Mouse (Mus musculus): ENCODE measurements around the gene Klhl11. TPM values are rescaled to one million over a fixed set of nuclear protein-coding genes. Genes with fewer than 3 reads are reported as not detected.

The Klhl11 gene
- polyA plus RNA-seq, 1 experiment, result 6.1 TPM

GRCm38 (mm10) chr11:100414914-100415822 is 57.4 kb downstream of the Klhl11 start, which contains the start of gene Fkbp10:
TSS of gene Fkbp10 (plus strand) at chr11:100415697.
- Histone ChIP-seq H3K4me1 (ENCODE audit: control insufficient read depth, insufficient read depth, low read length) (no peaks in the 10 kb centered on the region), H3K4me3 (ENCODE audit: insufficient read depth, low read length) (peak within 1 kb of the TSS; percentile 56), H3K27ac (ENCODE audit: insufficient read depth, low read depth, low read length) (no peak within 1 kb of the TSS)
- TF ChIP-seq POLR2A (IDR thresholded peaks at IDR 0.05; ENCODE audit: borderline replicate concordance, low read depth, low read length), result no peak
- no peak for TF ChIP-seq CTCF (IDR thresholded peaks at IDR 0.05; ENCODE audit: low read depth, low read length)

DNA sequence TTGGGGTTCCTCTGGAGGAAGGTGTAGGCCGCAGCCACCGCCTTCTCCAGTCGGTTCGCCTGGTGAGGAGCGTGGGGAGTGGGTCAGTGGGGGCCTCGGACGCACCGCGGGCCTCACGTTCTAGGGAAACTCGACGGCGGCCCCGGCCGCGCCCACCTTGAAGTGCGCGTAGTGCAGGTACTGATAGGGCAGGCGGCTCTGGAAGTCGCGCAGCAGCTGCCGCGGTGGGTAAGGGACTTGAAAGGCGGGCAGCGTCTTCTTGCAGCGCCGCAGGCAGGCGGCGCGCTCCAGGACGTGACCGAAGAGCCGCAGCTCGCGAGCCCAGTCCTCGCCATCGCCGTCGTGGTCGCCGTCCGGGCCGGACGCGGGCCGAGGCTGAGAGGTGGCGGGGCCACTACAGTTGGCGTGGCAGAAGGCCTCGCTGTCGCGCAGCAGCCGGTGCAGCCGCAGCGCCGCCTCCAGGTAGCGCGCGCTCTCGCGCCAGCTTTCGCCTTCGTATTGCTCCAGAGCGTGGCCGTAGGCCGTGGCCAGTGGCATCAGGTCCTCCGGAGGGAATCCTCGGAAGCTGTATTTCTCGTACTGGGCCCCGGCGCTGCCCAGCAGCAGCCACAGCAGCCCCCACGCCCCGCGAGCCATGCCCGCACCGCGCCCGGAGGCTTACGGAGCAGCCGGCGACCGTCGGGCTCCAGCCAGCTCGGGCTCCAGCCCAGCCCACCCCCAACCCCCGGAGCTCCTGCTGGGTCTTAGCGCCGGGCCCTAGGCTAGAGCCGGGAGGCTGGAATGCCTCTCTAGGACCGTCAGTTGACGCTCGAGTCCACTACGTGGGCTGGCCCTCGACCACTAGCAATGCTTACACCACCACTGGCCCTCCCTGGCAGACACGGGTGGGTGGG is 58.3 kb downstream of the Klhl11 start, which contains the start of gene P3h4:
P3h4 (minus strand) TSS at position 816 of the 893 bp plus-strand sequence.
- TF ChIP-seq CTCF (IDR thresholded peaks at IDR 0.05; ENCODE audit: low read depth, low read length), result no peak
- TF ChIP-seq POLR2A (IDR thresholded peaks at IDR 0.05; ENCODE audit: borderline replicate concordance, low read depth, low read length), result no peak
- Histone ChIP-seq H3K27ac (ENCODE audit: insufficient read depth, low read depth, low read length) (no peak within 1 kb of the TSS), H3K4me3 (ENCODE audit: insufficient read depth, low read length) (peak within 1 kb of the TSS; percentile 56), H3K4me1 (ENCODE audit: control insufficient read depth, insufficient read depth, low read length) (no peaks in the 10 kb centered on the region)

GRCm38 (mm10) chr11:100413541-100413940 is 59.0 kb downstream of the Klhl11 start:
- H3K27ac ChIP-seq (ENCODE audit: insufficient read depth, low read depth, low read length), result no peak overlapping the region
- H3K4me3 ChIP-seq (ENCODE audit: insufficient read depth, low read length), result no peak overlapping the region
- no peaks in the 10 kb centered on the region for H3K4me1 ChIP-seq (ENCODE audit: control insufficient read depth, insufficient read depth, low read length)
- TF ChIP-seq CTCF (IDR thresholded peaks at IDR 0.05; ENCODE audit: low read depth, low read length) (no peak), POLR2A (IDR thresholded peaks at IDR 0.05; ENCODE audit: borderline replicate concordance, low read depth, low read length) (no peak)

Other genes starting within 250 kb of the Klhl11 start
- gene Krt16, start 223.8 kb downstream of the Klhl11 start, polyA plus RNA-seq (2012; ENCODE audit: insufficient read depth, insufficient read length, missing spikeins), result not detected in 2 replicates
- gene Krt17, start 211.7 kb downstream of the Klhl11 start, polyA plus RNA-seq (2012; ENCODE audit: insufficient read depth, insufficient read length, missing spikeins), result not detected in 2 replicates
- not detected in 2 replicates for gene Krt42, start 202.9 kb downstream of the Klhl11 start, polyA plus RNA-seq (2012; ENCODE audit: insufficient read depth, insufficient read length, missing spikeins)
- gene Eif1, start 152.9 kb downstream of the Klhl11 start, polyA plus RNA-seq (2012; ENCODE audit: insufficient read depth, insufficient read length, missing spikeins), result 922 and 1,042 TPM in 2 replicates
- gene Gast, start 138.3 kb downstream of the Klhl11 start, polyA plus RNA-seq (2012; ENCODE audit: insufficient read depth, insufficient read length, missing spikeins), result not detected in 2 replicates
- 0.68 and 1.2 TPM in 2 replicates for gene Hap1, start 116.6 kb downstream of the Klhl11 start, polyA plus RNA-seq (2012; ENCODE audit: insufficient read depth, insufficient read length, missing spikeins)
- 7.3 and 15.0 TPM in 2 replicates for gene Jup, start 75.0 kb downstream of the Klhl11 start, polyA plus RNA-seq (2012; ENCODE audit: insufficient read depth, insufficient read length, missing spikeins)
- 0.67 TPM in 1 of 2 replicates, not detected in the other for gene P3h4, start 57.9 kb downstream of the Klhl11 start, polyA plus RNA-seq (2012; ENCODE audit: insufficient read depth, insufficient read length, missing spikeins)
- gene Fkbp10, start 57.0 kb downstream of the Klhl11 start, polyA plus RNA-seq (2012; ENCODE audit: insufficient read depth, insufficient read length, missing spikeins), result 1.3 and 1.6 TPM in 2 replicates
- gene Nt5c3b, start 30.9 kb downstream of the Klhl11 start, polyA plus RNA-seq (2012; ENCODE audit: insufficient read depth, insufficient read length, missing spikeins), result 13.0 and 17.6 TPM in 2 replicates
- gene Klhl10, start 30.8 kb downstream of the Klhl11 start, polyA plus RNA-seq (2012; ENCODE audit: insufficient read depth, insufficient read length, missing spikeins), result not detected in 2 replicates
- 51.4 and 62.3 TPM in 2 replicates for gene Acly, start 55.3 kb upstream of the Klhl11 start, polyA plus RNA-seq (2012; ENCODE audit: insufficient read depth, insufficient read length, missing spikeins)
- 0.19 and 0.34 TPM in 2 replicates for gene Ttc25, start 72.9 kb upstream of the Klhl11 start, polyA plus RNA-seq (2012; ENCODE audit: insufficient read depth, insufficient read length, missing spikeins)
- gene Cnp, start 102.2 kb upstream of the Klhl11 start, polyA plus RNA-seq (2012; ENCODE audit: insufficient read depth, insufficient read length, missing spikeins), result 40.3 and 41.2 TPM in 2 replicates
- 46.6 and 52.5 TPM in 2 replicates for gene Nkiras2, start 146.5 kb upstream of the Klhl11 start, polyA plus RNA-seq (2012; ENCODE audit: insufficient read depth, insufficient read length, missing spikeins)
- gene Dnajc7, start 147.4 kb upstream of the Klhl11 start, polyA plus RNA-seq (2012; ENCODE audit: insufficient read depth, insufficient read length, missing spikeins), result 324 and 349 TPM in 2 replicates
- gene Zfp385c, start 219.7 kb upstream of the Klhl11 start, polyA plus RNA-seq (2012; ENCODE audit: insufficient read depth, insufficient read length, missing spikeins), result not detected in 2 replicates
- gene Dhx58, start 231.5 kb upstream of the Klhl11 start, polyA plus RNA-seq (2012; ENCODE audit: insufficient read depth, insufficient read length, missing spikeins), result 58.8 and 58.9 TPM in 2 replicates
- gene Kat2a, start 239.7 kb upstream of the Klhl11 start, polyA plus RNA-seq (2012; ENCODE audit: insufficient read depth, insufficient read length, missing spikeins), result 18.8 and 18.9 TPM in 2 replicates
- not detected in 2 replicates for gene Hspb9, start 241.1 kb upstream of the Klhl11 start, polyA plus RNA-seq (2012; ENCODE audit: insufficient read depth, insufficient read length, missing spikeins)